Mouse (Mus musculus) neural tube, embryonic 14.5 days (tissue): Measurements from ENCODE around the gene Uxs1. TPM values are rescaled to one million over a fixed set of nuclear protein-coding genes. Genes with fewer than 3 reads are reported as not detected.

Experiments used
- ATAC-seq: fragments of 200-750 bp; cut with Nextera tagmentation; 2 replicates; pipeline ENCODE4 v1.8.0; 2017; ENCODE audit warnings: low read depth, mild to moderate bottlenecking, moderate TSS enrichment, moderate library complexity
- H3K27ac ChIP-seq: fragments of 300-500 bp; sonication (generic); 2 replicates; pipeline ENCODE4 v1.5.1; 2014; ENCODE audit warnings: low read depth, mild to moderate bottlenecking, control low read depth, low read length, moderate library complexity, mixed read lengths
- H3K27me3 ChIP-seq: fragments of 300-500 bp; sonication (generic); 2 replicates; pipeline ENCODE4 v1.6.1; 2014; ENCODE audit warnings: low read length; ENCODE audit not compliant: control insufficient read depth, insufficient read depth
- H3K36me3 ChIP-seq: fragments of 300-500 bp; sonication (generic); 2 replicates; pipeline ENCODE4 v1.6.1; 2014; ENCODE audit warnings: low read length, mixed read lengths; ENCODE audit not compliant: control insufficient read depth, insufficient read depth
- H3K4me1 ChIP-seq: fragments of 300-500 bp; sonication (generic); 2 replicates; pipeline ENCODE4 v1.6.1; 2014; ENCODE audit warnings: low read length; ENCODE audit not compliant: control insufficient read depth, insufficient read depth
- H3K4me2 ChIP-seq: fragments of 300-500 bp; sonication (generic); 2 replicates; pipeline ENCODE4 v1.6.1; 2014; ENCODE audit warnings: mild to moderate bottlenecking, low read depth, low read length, control low read depth
- H3K4me3 ChIP-seq: fragments of 300-500 bp; sonication (generic); 2 replicates; pipeline ENCODE4 v1.5.1; 2014; ENCODE audit warnings: low read depth, low read length, control low read depth, mixed read lengths
- H3K9ac ChIP-seq: fragments of 300-500 bp; sonication (generic); replicated peaks from 2 replicates; pipeline ENCODE4 v1.6.1; 2014; ENCODE audit warnings: low read depth, mild to moderate bottlenecking, control low read depth, low read length, mixed read lengths
- H3K9me3 ChIP-seq: fragments of 300-500 bp; sonication (generic); 2 replicates; pipeline ENCODE4 v1.6.1; 2016; ENCODE audit warnings: low read length; ENCODE audit not compliant: control insufficient read depth
- WGBS: fragments of 180-500 bp; shearing (Covaris S2); extraction: QIAGEN DNeasy Blood & Tissue Kit; methylation state at CpG from one replicate; pipeline ENCODE4 v1.1.7; 2014; 5-methylcytosine and 5-hydroxymethylcytosine counted together
- polyA plus RNA-seq: library from polyadenylated mRNA; unstranded; fragments of >200 nt; fragmentation: Nextera tagmentation; extraction: Ambion mirVana; gene quantifications from 2 replicates; pipeline ENCODE4 v1.2.1, GENCODE M21; 2014

Uxs1 gene
- polyA plus RNA-seq, 1 experiment from 2014 or later = 15.0 TPM

DNA sequence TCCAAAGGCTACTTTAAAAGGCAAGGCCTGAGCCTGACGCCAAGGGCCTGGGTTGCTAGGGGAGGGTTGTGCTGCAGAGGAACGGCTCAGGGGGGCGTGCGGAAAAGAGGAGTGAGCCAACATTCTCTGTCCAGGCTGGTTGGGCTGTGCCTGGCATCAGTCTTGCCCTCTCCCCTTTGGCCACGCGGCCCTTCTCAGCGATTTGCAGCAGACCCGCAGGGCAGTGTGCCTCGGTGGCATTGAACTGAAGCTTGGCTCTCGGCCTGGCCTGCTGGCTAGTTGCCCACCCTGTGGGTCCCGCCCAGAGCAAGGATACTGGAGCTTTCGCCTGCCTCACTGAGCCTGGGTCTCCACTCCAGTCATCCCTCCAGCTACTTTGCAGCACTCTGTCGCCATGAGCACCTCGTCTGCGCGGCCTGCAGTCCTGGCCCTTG lies 97.1 kb downstream of the Uxs1 start, which contains the start of gene 1500015O10Rik:
TSS of gene 1500015O10Rik (plus strand) at position 112 of the 434 bp plus-strand sequence.
- H3K4me2 ChIP-seq = no peak within 1 kb of the TSS
- H3K4me3 ChIP-seq = no peak within 1 kb of the TSS
- no peaks in the 10 kb centered on the region for H3K36me3 ChIP-seq
- 47% methylated on average over 15 of the region's 16 CpGs for WGBS
- H3K9me3 ChIP-seq = no peaks in the 10 kb centered on the region
- no peak within 1 kb of the TSS for H3K9ac ChIP-seq
- H3K27me3 ChIP-seq = no peaks in the 10 kb centered on the region
- peak; percentile 95 for ATAC-seq
- H3K27ac ChIP-seq = no peak within 1 kb of the TSS
- H3K4me1 ChIP-seq = peaks cover 2% of the 10 kb centered on the region; the same call in 1 of the 2 replicates

DNA sequence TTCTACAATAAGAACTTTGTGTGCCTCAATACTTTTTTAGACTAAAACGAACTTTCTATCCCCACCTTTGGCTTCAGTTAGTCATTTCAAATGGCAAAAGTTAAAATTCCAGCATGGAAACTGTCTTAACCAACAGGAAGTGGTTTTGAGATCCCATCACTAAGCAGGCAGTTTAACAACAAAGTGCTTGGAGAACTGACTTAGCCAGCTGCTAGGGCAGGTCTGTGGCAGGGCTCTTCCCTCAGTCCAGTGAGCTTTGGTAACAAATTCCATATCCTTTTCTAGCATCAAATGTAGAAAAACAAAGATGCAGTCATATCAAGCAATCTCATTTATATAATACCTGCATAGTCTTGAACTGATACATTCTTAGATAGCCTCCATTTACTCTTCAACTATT lies 105.1 kb downstream of the Uxs1 start:
- Histone ChIP-seq H3K4me3 (no peak overlapping the region), H3K9me3 (no peaks in the 10 kb centered on the region), H3K27me3 (no peaks in the 10 kb centered on the region), H3K27ac (no peak overlapping the region), H3K4me1 (no peaks in the 10 kb centered on the region), H3K9ac (no peak overlapping the region), H3K36me3 (no peaks in the 10 kb centered on the region), H3K4me2 (no peak overlapping the region)
- 66% methylated on average over 1 of the region's 1 CpGs for WGBS
- no peak for ATAC-seq

DNA sequence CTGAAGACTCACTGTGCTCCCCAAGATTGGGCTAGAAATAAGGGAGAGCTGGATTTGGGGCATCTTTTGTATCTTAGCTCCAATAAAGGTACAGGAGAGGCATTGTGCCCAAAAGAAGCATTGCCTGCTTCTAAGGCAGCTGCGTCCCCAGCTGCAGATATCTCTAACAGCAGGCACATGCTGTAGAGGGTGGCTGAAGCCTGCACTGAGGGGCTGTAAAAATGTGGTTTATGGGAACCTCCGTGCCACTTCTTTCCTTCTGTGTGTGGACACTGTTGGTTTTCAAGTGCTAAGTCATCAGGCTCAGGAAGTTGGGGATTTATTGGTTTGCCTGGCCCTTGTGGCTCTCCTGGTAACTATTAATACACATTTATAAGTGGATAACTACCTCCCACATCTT lies 108.8 kb downstream of the Uxs1 start:
- no peaks in the 10 kb centered on the region for H3K27me3 ChIP-seq
- 47% methylated on average over 2 of the region's 2 CpGs for WGBS
- H3K4me3 ChIP-seq = no peak overlapping the region
- no peaks in the 10 kb centered on the region for H3K9me3 ChIP-seq
- H3K27ac ChIP-seq = no peak overlapping the region
- no peaks in the 10 kb centered on the region for H3K4me1 ChIP-seq
- H3K9ac ChIP-seq = no peak overlapping the region
- ATAC-seq = no peak
- no peaks in the 10 kb centered on the region for H3K36me3 ChIP-seq
- H3K4me2 ChIP-seq = no peak overlapping the region

DNA sequence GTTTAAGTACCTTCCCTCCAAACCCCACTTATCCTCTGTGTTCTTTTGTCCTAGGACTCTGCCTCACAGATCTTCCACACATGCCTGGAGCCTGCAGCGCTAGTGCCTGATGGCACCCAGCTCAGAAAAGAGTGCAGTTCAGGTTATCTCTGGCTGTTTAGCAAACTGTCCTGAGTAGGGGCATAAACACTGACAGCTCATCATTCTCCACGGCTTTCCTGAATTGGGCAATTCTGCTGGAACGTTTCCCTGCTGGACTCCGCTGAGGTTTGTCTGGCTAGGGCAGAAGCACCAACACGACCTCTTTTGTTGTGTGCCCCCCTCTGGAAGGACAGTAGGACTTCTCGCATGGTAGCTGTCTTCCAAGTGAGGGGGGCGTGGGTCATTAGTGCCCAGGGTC lies 109.6 kb downstream of the Uxs1 start:
- 60% methylated on average over 7 of the region's 7 CpGs for WGBS
- Histone ChIP-seq H3K9me3 (no peaks in the 10 kb centered on the region), H3K27me3 (no peaks in the 10 kb centered on the region), H3K9ac (no peak overlapping the region), H3K4me3 (no peak overlapping the region), H3K27ac (no peak overlapping the region), H3K4me1 (no peaks in the 10 kb centered on the region), H3K4me2 (no peak overlapping the region), H3K36me3 (no peaks in the 10 kb centered on the region)
- no peak for ATAC-seq

DNA sequence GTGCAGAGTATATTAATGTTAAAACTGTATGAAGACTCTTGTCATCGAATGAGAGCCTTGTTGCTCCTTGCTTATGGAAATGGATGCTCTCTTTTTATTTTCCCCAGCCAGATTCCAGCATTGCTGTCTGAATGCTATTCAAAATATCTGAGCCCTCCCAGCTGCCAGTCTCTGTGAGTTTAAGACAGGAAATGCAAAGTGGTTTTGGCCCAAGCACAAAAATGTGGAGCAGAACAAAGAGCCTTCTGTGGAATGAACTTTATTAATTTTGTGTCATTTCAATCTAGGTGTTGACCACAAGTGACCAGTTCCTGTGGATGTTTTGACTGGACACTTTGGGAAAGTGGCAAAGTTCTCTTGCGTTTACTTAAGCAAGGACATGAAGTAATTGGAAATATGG lies 112.8 kb downstream of the Uxs1 start:
- no peak for ATAC-seq
- 94% methylated on average over 2 of the region's 2 CpGs for WGBS
- Histone ChIP-seq H3K9ac (no peak overlapping the region), H3K27ac (no peak overlapping the region), H3K4me3 (no peak overlapping the region), H3K9me3 (no peaks in the 10 kb centered on the region), H3K4me1 (no peaks in the 10 kb centered on the region), H3K4me2 (no peak overlapping the region), H3K27me3 (no peaks in the 10 kb centered on the region), H3K36me3 (no peaks in the 10 kb centered on the region)

DNA sequence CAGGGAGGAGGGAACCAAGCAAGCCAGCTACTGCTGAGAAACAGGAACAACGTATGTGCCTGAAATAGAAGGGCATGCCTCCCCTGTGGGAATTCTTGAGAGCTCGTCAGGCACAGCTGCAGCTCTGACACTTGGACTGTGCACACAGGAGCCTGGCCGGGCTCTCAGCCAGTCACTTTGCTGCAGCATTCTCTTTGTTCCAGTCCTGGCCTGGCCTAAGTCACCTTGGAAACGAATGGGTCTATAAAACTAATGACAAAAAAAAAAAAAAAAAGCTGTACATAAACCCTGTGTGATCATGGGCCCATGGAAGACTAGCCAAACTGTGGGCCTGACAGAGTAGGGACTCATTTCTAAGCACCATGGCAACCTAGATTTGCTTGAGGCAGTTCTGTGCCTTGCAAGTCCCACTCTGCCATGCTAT lies 129.0 kb downstream of the Uxs1 start:
- ATAC-seq = peak; percentile 93
- Histone ChIP-seq H3K9me3 (no peaks in the 10 kb centered on the region), H3K4me1 (peaks cover 12% of the 10 kb centered on the region; the same call in 1 of the 2 replicates), H3K4me2 (no peak overlapping the region), H3K27me3 (no peaks in the 10 kb centered on the region), H3K36me3 (no peaks in the 10 kb centered on the region), H3K27ac (peak overlapping the region; percentile 55; the same call in 1 of the 2 replicates), H3K9ac (no peak overlapping the region), H3K4me3 (no peak overlapping the region)
- WGBS = 1% methylated on average over 4 of the region's 4 CpGs

Other genes starting within 250 kb of the Uxs1 start
- gene 1500015O10Rik, start 97.2 kb downstream of the Uxs1 start, polyA plus RNA-seq = 20.8 and 20.9 TPM in 2 replicates
- 59.2 and 69.0 TPM in 2 replicates for gene Tpp2, start 105.8 kb upstream of the Uxs1 start, polyA plus RNA-seq
- gene Mettl21c, start 192.2 kb upstream of the Uxs1 start, polyA plus RNA-seq = 1.7 and 2.1 TPM in 2 replicates
- gene Gm8251, start 234.1 kb upstream of the Uxs1 start, polyA plus RNA-seq = 0.04 and 0.08 TPM in 2 replicates